Mouse (Mus musculus): ENCODE data around the gene Dusp23. TPM values are rescaled to one million over a fixed set of nuclear protein-coding genes. Genes with fewer than 3 reads are reported as not detected.

Gene Dusp23
- 33.3 and 47.8 TPM in 2 replicates for polyA plus RNA-seq (2012; rRNA removed; ENCODE audit: low replicate concordance)

DNA sequence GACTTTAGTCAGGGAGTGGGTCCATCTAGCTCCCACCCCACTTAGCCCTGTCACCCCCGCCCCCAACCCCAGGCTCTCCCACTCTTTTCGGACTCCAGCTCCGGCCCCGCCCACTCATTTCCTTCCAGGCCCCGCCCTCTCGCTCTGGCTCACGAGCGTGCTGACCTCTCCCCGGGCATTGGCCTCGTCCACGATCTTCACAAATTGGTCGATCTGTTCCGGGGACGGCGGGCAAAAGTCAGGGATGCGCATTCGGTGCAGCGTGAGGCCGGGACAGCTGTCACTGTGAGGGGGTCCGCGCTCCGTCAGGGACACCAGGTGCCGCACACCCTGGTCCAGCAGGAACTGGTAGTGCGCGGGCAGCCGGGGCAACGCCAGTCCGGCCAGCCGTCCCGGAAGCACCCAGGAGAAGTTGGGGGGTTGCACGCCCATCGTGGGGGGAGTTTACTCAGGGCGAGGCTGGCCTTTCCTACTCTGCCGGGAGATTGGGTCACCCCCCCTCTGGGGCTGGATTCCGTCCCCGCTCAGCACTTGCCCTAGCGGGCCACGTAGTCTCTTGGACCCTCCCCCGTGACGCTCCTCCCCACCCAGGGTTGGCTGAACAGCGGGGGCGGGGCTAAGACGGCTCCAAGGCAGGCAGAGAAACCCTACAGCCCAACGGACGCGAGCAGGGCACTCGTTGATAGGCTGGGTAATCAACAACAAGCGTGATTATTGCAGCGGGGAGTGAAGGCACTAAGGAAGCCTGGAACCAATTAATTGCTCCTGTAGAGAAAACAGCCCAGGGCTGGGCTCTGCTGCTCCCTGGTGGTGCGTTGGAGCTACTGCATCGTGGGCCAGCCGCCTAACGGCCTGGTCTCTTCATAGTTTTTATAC, at the start of gene Dusp23:
Gene Dusp23 (minus strand): TSS at position 512 of the 876 bp plus-strand sequence.

DNA sequence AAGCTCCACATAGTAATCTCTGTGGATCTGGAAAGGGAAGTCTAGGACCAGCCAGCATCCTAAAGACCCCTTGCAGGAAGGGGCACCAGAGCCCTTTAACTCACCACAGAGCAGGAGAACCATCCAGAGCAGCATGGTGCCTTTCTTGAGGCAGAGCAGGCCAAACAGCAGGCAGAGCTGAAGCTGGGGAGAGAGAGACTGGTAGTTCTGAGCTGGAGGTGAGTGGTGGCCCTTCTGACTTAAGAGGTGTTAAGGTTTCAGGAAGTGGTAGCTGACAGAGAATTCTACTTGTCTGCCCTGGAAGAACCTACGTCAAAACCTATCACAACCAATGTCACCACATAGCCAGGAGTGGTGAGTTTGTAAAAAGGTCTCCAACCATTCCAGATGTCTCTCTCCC, 30.4 kb downstream of the Dusp23 start, which contains the start of gene Fcrl6:
Gene Fcrl6 (minus strand): TSS at position 226 of the 400 bp plus-strand sequence.

DNA sequence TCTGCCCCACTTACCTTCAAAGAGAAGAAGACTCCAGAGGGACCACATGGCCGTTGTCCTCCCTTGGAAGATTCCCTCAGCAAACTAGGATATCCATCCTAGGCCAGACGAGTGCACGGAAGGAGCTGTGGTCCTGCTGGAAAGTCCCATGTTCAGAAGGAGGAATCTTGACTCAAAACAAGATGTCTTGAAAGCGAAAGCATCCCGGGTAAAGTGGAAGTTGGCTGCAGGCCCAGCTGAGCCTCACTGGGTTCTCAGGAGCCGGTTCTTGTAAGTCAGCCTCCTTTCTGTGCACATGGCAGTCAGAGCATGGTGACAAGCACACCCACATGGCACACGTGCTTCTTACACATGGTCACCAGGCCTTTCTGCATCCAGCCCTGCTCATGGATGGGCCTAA, 42.4 kb downstream of the Dusp23 start, which contains the start of gene Slamf8:
Gene Slamf8 (minus strand): TSS at position 184 of the 400 bp plus-strand sequence.

Other genes starting within 250 kb of the Dusp23 start
- gene Slamf9, start 157.6 kb downstream of the Dusp23 start, polyA plus RNA-seq (2012; rRNA removed; ENCODE audit: low replicate concordance) = 16.6 and 17.2 TPM in 2 replicates
- gene Igsf9, start 151.2 kb downstream of the Dusp23 start, polyA plus RNA-seq (2012; rRNA removed; ENCODE audit: low replicate concordance) = 6.0 and 35.1 TPM in 2 replicates
- gene Tagln2, start 132.9 kb downstream of the Dusp23 start, polyA plus RNA-seq (2012; rRNA removed; ENCODE audit: low replicate concordance) = 217 and 327 TPM in 2 replicates
- gene Cfap45, start 112.2 kb downstream of the Dusp23 start, polyA plus RNA-seq (2012; rRNA removed; ENCODE audit: low replicate concordance) = 0.40 and 0.44 TPM in 2 replicates
- gene Vsig8, start 77.0 kb downstream of the Dusp23 start, polyA plus RNA-seq (2012; rRNA removed; ENCODE audit: low replicate concordance) = 0.53 and 1.1 TPM in 2 replicates
- 2.6 and 7.3 TPM in 2 replicates for gene Slamf8, start 42.4 kb downstream of the Dusp23 start, polyA plus RNA-seq (2012; rRNA removed; ENCODE audit: low replicate concordance)
- 0.51 TPM in 1 of 2 replicates, not detected in the other for gene Fcrl6, start 30.4 kb downstream of the Dusp23 start, polyA plus RNA-seq (2012; rRNA removed; ENCODE audit: low replicate concordance)
- gene Crp, start 65.1 kb upstream of the Dusp23 start, polyA plus RNA-seq (2012; rRNA removed; ENCODE audit: low replicate concordance) = 0.17 and 0.35 TPM in 2 replicates